Mouse (Mus musculus) stomach, embryonic 14.5 days (tissue): Measurements from ENCODE around the gene Ttc30a1. TPM values are rescaled to one million over a fixed set of nuclear protein-coding genes. Genes with fewer than 3 reads are reported as not detected.
"Not testable (repeated sequence)": the region's sequence is repeated elsewhere in the genome, so short reads cannot be mapped to it uniquely, and the experiment has no call there.

Experiments used
- ATAC-seq: fragments of 200-750 bp; cut with Nextera tagmentation; 2 replicates; pipeline ENCODE4 v1.8.0; 2017; ENCODE audit warnings: low read depth, moderate TSS enrichment; ENCODE audit not compliant: insufficient number of reproducible peaks, insufficient read depth, low FRiP score
- H3K27ac ChIP-seq: fragments of 300-500 bp; sonication (generic); 2 replicates; pipeline ENCODE4 v1.5.1; 2014; ENCODE audit warnings: mild to moderate bottlenecking, low read length, moderate library complexity, mixed read lengths
- H3K27me3 ChIP-seq: fragments of 300-500 bp; sonication (generic); 2 replicates; pipeline ENCODE4 v1.6.1; 2014; ENCODE audit warnings: low read length, control low read depth, mixed read lengths; ENCODE audit not compliant: control insufficient read depth, insufficient read depth
- H3K36me3 ChIP-seq: fragments of 300-500 bp; sonication (generic); 2 replicates; pipeline ENCODE4 v1.6.1; 2014; ENCODE audit warnings: mild to moderate bottlenecking, control low read depth, low read length, moderate library complexity, mixed read lengths; ENCODE audit not compliant: control insufficient read depth, insufficient read depth
- H3K4me1 ChIP-seq: fragments of 300-500 bp; sonication (generic); 2 replicates; pipeline ENCODE4 v1.6.1; 2014; ENCODE audit warnings: low read length, control low read depth, mixed read lengths; ENCODE audit not compliant: control insufficient read depth, insufficient read depth
- H3K4me2 ChIP-seq: fragments of 300-500 bp; sonication (generic); replicated peaks from 2 replicates; pipeline ENCODE4 v1.6.1; 2014; ENCODE audit warnings: low read depth, low read length, control low read depth
- H3K4me3 ChIP-seq: fragments of 300-500 bp; sonication (generic); 2 replicates; pipeline ENCODE4 v1.5.1; 2014; ENCODE audit warnings: low read depth, low read length, control low read depth
- H3K9ac ChIP-seq: fragments of 300-500 bp; sonication (generic); replicated peaks from 2 replicates; pipeline ENCODE4 v1.6.1; 2014; ENCODE audit warnings: low read depth, mild to moderate bottlenecking, control low read depth, low read length, moderate library complexity, mixed read lengths
- H3K9me3 ChIP-seq: fragments of 300-500 bp; sonication (generic); 2 replicates; pipeline ENCODE4 v1.6.1; 2016; ENCODE audit warnings: low read depth, low read length, control low read depth; ENCODE audit not compliant: control insufficient read depth
- WGBS: fragments of 180-500 bp; shearing (Covaris S2); extraction: QIAGEN DNeasy Blood & Tissue Kit; methylation state at CpG from one replicate; pipeline ENCODE4 v1.1.7; 2014; 5-methylcytosine and 5-hydroxymethylcytosine counted together
- polyA plus RNA-seq: library from polyadenylated mRNA; unstranded; fragments of >200 nt; fragmentation: Nextera tagmentation; extraction: Ambion mirVana; gene quantifications from 2 replicates; pipeline ENCODE4 v1.2.1, GENCODE M21; 2014

Gene Ttc30a1
- polyA plus RNA-seq, 1 experiment from 2014 or later = 7.8 TPM

DNA sequence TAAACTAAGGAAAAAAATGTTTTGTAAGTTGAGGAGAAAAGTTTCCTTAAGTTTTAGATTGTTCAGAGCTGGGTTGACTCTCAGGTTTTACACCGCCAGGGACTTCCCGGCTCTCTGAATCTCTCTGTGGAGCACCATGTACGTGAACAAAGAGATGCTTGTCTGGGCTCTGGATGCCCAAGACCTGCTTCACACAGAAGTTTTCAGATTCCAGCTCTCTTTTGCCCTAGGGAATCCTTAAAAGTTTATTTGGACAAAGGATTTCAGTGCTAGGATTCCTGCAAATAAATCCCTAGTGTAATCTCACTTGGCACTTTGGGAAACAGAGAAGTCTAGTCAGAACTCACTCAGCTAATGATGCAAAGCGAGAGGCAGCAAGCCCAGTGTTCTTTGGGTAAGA lies 7.9 kb upstream of the Ttc30a1 start:
- Histone ChIP-seq H3K4me3 (no peak overlapping the region), H3K4me1 (peaks cover 27% of the 10 kb centered on the region), H3K27me3 (no peaks in the 10 kb centered on the region), H3K27ac (no peak overlapping the region), H3K36me3 (no peaks in the 10 kb centered on the region), H3K9ac (no peak overlapping the region), H3K4me2 (no peak overlapping the region), H3K9me3 (no peaks in the 10 kb centered on the region)
- WGBS = 63% methylated on average over 4 of the region's 4 CpGs
- no peak for ATAC-seq

DNA sequence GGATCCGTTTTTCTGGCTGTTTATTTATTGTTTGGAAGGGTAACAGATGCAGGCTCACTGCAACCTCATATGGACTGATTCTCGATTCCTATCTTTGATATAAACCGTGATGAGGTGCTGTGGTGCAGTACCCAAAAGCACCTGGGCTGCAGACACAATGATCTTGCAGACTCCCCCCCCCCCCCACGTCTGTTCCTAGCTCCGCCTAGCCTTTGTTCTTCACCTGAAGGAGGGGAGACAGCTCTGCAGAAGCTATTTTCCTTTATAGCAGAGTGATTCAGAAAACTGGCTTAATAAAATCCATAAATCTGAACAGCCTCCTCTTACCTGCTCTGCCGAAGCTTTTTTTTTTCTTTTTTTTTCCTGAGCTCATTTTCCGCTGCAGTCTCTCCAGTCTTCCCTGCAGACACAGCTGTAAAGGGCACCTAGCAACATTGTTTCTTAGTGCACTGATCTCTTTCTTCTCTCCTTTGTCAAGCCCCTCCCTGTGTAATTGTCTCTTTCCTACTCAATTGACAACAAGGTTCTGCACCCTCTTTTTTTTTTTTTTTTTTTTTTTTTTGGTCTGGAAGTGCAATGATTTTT lies 7.1 kb upstream of the Ttc30a1 start:
- Histone ChIP-seq H3K27me3 (no peaks in the 10 kb centered on the region), H3K9me3 (no peaks in the 10 kb centered on the region), H3K4me3 (no peak overlapping the region), H3K4me2 (0 out of 2 replicates have a peak overlapping the region, but pooled peaks have one; percentile 14), H3K36me3 (no peaks in the 10 kb centered on the region), H3K4me1 (peaks cover 27% of the 10 kb centered on the region), H3K9ac (no peak overlapping the region), H3K27ac (0 out of 2 replicates have a peak overlapping the region, but pooled peaks have one; percentile 10)
- no peak for ATAC-seq
- 25% methylated on average over 7 of the region's 7 CpGs for WGBS

GRCm38 (mm10) chr2:75988378-75988777 lies 6.6 kb upstream of the Ttc30a1 start:
- H3K27ac ChIP-seq = no peak overlapping the region
- H3K36me3 ChIP-seq = no peaks in the 10 kb centered on the region
- H3K4me2 ChIP-seq = no peak overlapping the region
- H3K4me3 ChIP-seq = no peak overlapping the region
- peaks cover 27% of the 10 kb centered on the region for H3K4me1 ChIP-seq
- no peaks in the 10 kb centered on the region for H3K27me3 ChIP-seq
- ATAC-seq = no peak
- WGBS = 28% methylated on average over 4 of the region's 4 CpGs
- H3K9me3 ChIP-seq = no peaks in the 10 kb centered on the region
- no peak overlapping the region for H3K9ac ChIP-seq

DNA sequence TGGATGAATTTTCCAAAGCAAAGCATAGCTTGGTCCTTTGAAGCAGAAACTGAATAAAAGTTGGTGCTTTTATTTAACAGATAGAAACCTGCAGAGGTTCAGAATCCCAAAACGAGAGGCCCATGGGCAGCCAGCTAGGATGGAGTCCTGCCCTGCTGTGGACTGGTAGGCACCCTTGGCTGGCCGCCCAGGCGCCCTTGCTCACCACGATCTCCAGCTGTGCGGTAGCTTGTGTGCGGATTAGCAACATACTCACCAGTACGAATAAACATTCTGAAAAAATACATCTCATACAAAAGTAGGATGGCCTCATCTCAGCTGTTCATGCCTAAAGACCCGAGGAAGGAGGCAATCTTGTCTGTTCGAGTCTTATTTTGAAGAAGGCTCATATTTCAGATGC lies 6.0 kb upstream of the Ttc30a1 start:
- no peak overlapping the region for H3K4me3 ChIP-seq
- H3K27ac ChIP-seq = no peak overlapping the region
- H3K4me2 ChIP-seq = no peak overlapping the region
- 61% methylated on average over 9 of the region's 9 CpGs for WGBS
- H3K9ac ChIP-seq = no peak overlapping the region
- H3K36me3 ChIP-seq = no peaks in the 10 kb centered on the region
- H3K4me1 ChIP-seq = peaks cover 27% of the 10 kb centered on the region
- no peaks in the 10 kb centered on the region for H3K9me3 ChIP-seq
- H3K27me3 ChIP-seq = no peaks in the 10 kb centered on the region
- ATAC-seq = no peak

DNA sequence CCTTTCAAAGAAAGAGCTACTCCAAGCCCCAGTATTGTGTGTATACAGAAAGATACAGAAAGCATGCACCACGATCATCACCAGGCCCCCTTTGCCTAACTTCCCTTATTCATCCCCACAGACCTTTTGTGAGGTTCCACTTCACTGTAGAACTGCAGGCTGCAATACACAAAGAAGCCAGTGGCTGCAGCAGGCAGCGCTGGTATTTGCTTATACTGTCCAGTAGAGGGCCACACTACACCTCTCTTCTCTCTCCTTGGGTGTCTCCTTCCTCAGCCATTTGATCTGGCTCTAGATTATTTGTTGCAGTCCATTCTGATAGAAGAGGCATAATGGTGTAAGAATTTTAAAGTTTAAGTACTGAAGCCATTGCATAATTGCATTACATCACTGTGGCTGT lies 3.4 kb upstream of the Ttc30a1 start:
- H3K9me3 ChIP-seq = no peaks in the 10 kb centered on the region
- H3K9ac ChIP-seq = no peak overlapping the region
- no peaks in the 10 kb centered on the region for H3K36me3 ChIP-seq
- no peak overlapping the region for H3K4me3 ChIP-seq
- no peak overlapping the region for H3K27ac ChIP-seq
- no peaks in the 10 kb centered on the region for H3K27me3 ChIP-seq
- ATAC-seq = peak; percentile 59; the same call in 1 of the 2 replicates
- peaks cover 20% of the 10 kb centered on the region for H3K4me1 ChIP-seq
- no peak overlapping the region for H3K4me2 ChIP-seq
- WGBS = 2% methylated on average over 2 of the region's 2 CpGs

DNA sequence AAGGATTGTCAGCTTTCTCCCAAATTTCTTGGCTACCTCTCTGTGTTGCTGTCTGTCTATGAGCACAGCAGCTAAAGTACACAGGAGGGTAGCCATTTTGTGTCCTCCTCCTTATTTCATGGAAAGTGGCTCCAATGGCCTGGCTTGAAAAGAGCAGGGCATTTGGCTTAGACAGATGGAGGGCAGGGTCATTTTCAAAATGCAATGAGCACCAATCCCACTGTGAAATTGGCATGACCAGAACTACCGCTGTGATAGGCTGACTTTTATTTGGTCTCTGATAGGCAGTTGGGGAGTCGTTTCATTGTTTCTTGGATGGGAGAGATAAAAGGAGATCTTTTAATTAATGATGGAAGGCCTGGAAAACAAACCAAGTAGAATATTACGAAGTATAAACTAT lies 2.1 kb upstream of the Ttc30a1 start:
- ATAC-seq = no peak
- Histone ChIP-seq H3K4me3 (no peak overlapping the region), H3K36me3 (no peaks in the 10 kb centered on the region), H3K9me3 (no peaks in the 10 kb centered on the region), H3K9ac (no peak overlapping the region), H3K27ac (no peak overlapping the region), H3K4me2 (no peak overlapping the region), H3K4me1 (peaks cover 16% of the 10 kb centered on the region), H3K27me3 (no peaks in the 10 kb centered on the region)
- 79% methylated on average over 3 of the region's 3 CpGs for WGBS

DNA sequence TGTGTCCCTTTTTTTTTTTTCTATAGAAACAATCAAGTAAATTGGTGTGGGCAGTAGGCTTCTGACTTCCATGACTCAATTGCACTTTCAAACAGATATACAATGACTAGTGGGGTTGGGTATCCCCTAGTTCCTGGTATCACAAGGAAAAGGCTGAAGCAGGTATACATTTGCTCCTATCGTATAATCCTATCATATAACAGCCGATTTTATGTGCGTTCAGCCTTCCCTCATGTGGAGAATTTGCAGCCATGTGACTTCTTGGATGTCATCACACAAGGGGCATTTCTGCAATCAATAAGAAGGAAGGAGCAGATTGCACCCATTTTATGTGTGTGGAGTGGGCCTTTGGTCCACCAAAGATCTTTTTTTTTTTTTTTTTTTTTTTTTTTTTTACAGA lies 1.3 kb upstream of the Ttc30a1 start:
- no peaks in the 10 kb centered on the region for H3K36me3 ChIP-seq
- no peak overlapping the region for H3K4me3 ChIP-seq
- no peaks in the 10 kb centered on the region for H3K9me3 ChIP-seq
- no peak overlapping the region for H3K4me2 ChIP-seq
- peaks cover 8% of the 10 kb centered on the region for H3K4me1 ChIP-seq
- H3K9ac ChIP-seq = no peak overlapping the region
- H3K27ac ChIP-seq = no peak overlapping the region
- WGBS = 96% methylated on average over 3 of the region's 3 CpGs
- no peak for ATAC-seq
- no peaks in the 10 kb centered on the region for H3K27me3 ChIP-seq

DNA sequence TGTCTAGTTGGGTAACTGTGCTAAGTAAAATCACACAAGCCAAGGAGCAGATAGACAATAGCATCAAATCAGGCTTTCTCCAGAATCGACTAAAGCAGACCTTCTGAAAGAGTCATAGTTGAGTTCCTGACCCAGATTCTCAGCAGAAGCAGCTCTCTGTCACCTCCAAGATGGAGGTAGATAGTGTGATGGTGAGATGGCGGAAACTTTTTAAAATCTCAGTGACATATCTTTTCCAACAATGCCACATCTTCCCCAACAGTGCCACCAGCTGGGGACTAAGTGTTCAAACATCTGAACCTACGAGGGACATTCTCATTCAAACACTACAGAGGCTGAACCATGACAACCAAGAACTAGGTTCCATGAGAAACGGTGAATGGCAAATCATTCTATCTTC lies 859 bp upstream of the Ttc30a1 start:
- Histone ChIP-seq H3K4me3 (no peak overlapping the region), H3K4me1 (peaks cover 4% of the 10 kb centered on the region; the same call in 1 of the 2 replicates), H3K4me2 (no peak overlapping the region), H3K9me3 (no peaks in the 10 kb centered on the region), H3K27ac (no peak overlapping the region), H3K9ac (no peak overlapping the region), H3K36me3 (no peaks in the 10 kb centered on the region), H3K27me3 (no peaks in the 10 kb centered on the region)
- no peak for ATAC-seq
- WGBS = 93% methylated on average over 4 of the region's 4 CpGs

- not testable (repeated sequence) for H3K27ac ChIP-seq, ATAC-seq, H3K9me3 ChIP-seq, H3K9ac ChIP-seq, H3K4me1 ChIP-seq, H3K27me3 ChIP-seq, H3K36me3 ChIP-seq
- peak overlapping the region; percentile 41 for H3K4me3 ChIP-seq
- peak overlapping the region; percentile 56 for H3K4me2 ChIP-seq
- WGBS = 91% methylated on average over 13 of the region's 13 CpGs
Measured at GRCm38 (mm10) chr2:75980933-75981439, 781 bp downstream of the Ttc30a1 start.
